Mouse (Mus musculus) bone marrow, adult 2 months (tissue): ENCODE results near the gene Nudt22. TPM values are rescaled to one million over a fixed set of nuclear protein-coding genes. Genes with fewer than 3 reads are reported as not detected.
A peak's percentile ranks its signal among the peaks of the same experiment; 100 is the strongest.

Experiments
- H3K27ac ChIP-seq: fragments of 200-500 bp; 2 replicates; pipeline ENCODE4 v1.5.1; 2012; ENCODE audit warnings: low read depth, mild to moderate bottlenecking, control low read depth, inconsistent platforms, low read length; ENCODE audit not compliant: control insufficient read depth, poor library complexity, insufficient read depth
- H3K4me1 ChIP-seq: fragments of 200-500 bp; 2 replicates; pipeline ENCODE4 v1.6.1; 2011; ENCODE audit warnings: low read length; ENCODE audit not compliant: control insufficient read depth, insufficient read depth
- H3K4me3 ChIP-seq: fragments of 200-500 bp; replicated peaks from 2 replicates; pipeline ENCODE3; 2011; ENCODE audit warnings: mild to moderate bottlenecking, low read depth, low read length, control low read depth; ENCODE audit not compliant: control insufficient read depth
- CTCF ChIP-seq: fragments of 200-500 bp; IDR thresholded peaks from 2 replicates; pipeline ENCODE4 v1.5.1; 2011; ENCODE audit warnings: low read length, control low read depth; ENCODE audit not compliant: control insufficient read depth, insufficient read depth
- POLR2A ChIP-seq: fragments of 200-500 bp; IDR thresholded peaks from 2 replicates; pipeline ENCODE4 v1.6.1; 2011; ENCODE audit warnings: low read depth, mild to moderate bottlenecking, control low read depth, low read length, borderline replicate concordance; ENCODE audit not compliant: control insufficient read depth
- WGBS: fragments of 180-500 bp; shearing (Covaris S2); methylation state at CpG from one replicate; pipeline ENCODE4 v1.1.7; 2018; 5-methylcytosine and 5-hydroxymethylcytosine counted together
- polyA plus RNA-seq: library from polyadenylated mRNA; stranded (reverse); fragments of >200 nt; gene quantifications from 2 replicates; pipeline ENCODE4 v1.2.4, GENCODE M21; 2011; ENCODE audit warnings: low replicate concordance; ENCODE audit not compliant: missing spikeins, insufficient read depth, insufficient read length

Gene Nudt22
- polyA plus RNA-seq, 1 experiment: 20.7 TPM

DNA sequence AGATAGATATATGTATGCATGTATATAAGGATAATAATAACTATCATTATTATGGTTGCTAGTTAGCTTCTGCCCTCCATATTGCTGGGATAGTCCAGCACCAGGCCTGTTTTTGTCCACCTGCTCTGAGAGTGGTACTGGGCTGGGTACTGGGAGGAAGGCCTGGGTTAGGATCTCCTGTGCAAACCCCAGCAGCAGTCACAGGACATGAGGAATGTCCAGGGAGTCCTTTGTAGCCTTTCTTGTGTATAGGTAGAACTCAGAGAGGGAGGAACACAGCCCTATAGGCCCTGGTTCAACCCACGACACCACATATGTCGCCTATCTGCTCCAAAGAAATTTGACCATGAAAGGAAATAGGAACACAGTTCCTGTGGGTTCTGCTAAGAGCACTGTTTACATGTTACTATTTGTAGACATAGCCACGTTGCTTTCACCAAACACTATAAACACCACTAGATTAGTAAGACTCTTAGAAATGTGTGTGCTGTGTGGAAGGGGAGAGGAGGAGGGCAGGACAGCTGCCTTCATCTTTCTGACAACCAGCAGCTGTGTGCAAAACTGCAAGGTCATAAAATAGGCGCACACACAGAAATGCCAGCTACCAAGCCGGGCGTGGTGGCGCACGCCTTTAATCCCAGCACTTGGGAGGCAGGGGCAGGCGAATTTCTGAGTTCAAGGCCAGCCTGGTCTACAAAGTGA, 11.1 kb upstream of the Nudt22 start:
- H3K4me1 ChIP-seq: no peaks in the 10 kb centered on the region
- 84% methylated on average over 9 of the region's 9 CpGs for WGBS
- H3K27ac ChIP-seq: no peak overlapping the region
- H3K4me3 ChIP-seq: no peak overlapping the region
- TF ChIP-seq CTCF: no peak
- TF ChIP-seq POLR2A: no peak

DNA sequence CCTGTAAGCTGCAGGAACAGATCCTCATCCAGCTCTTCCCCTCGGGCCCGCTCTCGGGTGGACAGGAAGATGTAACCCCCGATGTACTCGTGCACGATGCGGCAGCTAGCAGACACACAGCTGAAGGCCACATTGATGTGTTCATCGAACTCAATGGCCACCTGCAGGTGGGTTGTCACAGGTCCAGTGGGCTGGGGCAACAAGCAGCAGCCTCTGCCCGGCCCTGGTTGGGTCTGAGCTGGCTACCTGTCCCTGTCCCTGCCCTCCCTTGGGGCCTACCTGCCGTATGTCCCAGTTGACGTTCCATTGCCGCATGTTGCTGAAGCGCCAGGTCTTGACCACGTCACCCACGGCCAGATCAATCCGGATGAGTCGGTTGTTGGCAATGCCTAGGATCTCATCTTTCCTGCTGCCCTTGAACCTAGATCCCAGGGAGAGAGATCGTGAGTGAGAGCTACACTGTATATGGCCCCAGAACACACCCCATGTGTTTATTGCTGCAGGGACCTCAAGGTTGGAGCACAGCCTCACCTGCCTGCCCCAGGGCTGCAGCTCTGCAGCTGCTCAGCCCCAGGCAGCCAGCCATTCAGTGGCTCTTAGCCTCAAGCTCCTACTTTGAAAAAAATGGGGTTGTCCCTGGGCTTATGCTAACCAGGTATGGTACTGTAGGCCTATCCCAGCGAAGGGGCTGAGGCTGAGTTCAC, 3.6 kb upstream of the Nudt22 start:
- WGBS: 90% methylated on average over 19 of the region's 19 CpGs
- Histone ChIP-seq H3K4me1 (peaks cover 1% of the 10 kb centered on the region; the same call in 1 of the 2 replicates), H3K27ac (no peak overlapping the region), H3K4me3 (no peak overlapping the region)
- TF ChIP-seq POLR2A: no peak
- no peak for TF ChIP-seq CTCF

DNA sequence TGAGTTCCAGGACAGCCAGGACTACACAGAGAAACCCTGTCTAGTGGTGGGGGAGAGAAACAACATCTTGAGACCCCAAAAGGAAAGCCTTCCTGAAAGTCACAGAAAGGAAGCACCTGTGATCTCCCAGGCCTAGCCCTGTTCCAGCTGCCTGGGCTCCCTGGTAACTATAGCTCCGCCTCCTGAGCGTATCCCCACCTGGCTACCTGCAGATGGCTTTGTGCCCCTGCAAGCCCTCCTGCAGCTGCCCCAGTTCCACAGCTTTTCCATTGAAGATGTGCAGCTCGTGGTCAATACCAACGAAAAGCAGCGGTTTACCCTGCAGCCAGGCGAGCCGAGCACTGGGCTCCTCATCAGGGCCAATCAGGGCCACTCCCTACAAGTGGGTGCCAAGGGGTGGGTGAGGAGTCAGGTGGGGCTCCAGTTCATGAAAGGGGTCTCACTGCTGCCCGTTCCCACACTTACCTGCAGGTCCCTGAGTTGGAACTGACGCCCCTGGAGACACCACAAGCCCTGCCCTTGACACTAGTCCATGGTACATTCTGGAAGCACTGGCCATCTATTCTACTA, 1.9 kb upstream of the Nudt22 start:
- 72% methylated on average over 9 of the region's 9 CpGs for WGBS
- no peak overlapping the region for H3K27ac ChIP-seq
- TF ChIP-seq POLR2A (no peak), CTCF (no peak)
- H3K4me3 ChIP-seq: no peak overlapping the region
- H3K4me1 ChIP-seq: peaks cover 3% of the 10 kb centered on the region

DNA sequence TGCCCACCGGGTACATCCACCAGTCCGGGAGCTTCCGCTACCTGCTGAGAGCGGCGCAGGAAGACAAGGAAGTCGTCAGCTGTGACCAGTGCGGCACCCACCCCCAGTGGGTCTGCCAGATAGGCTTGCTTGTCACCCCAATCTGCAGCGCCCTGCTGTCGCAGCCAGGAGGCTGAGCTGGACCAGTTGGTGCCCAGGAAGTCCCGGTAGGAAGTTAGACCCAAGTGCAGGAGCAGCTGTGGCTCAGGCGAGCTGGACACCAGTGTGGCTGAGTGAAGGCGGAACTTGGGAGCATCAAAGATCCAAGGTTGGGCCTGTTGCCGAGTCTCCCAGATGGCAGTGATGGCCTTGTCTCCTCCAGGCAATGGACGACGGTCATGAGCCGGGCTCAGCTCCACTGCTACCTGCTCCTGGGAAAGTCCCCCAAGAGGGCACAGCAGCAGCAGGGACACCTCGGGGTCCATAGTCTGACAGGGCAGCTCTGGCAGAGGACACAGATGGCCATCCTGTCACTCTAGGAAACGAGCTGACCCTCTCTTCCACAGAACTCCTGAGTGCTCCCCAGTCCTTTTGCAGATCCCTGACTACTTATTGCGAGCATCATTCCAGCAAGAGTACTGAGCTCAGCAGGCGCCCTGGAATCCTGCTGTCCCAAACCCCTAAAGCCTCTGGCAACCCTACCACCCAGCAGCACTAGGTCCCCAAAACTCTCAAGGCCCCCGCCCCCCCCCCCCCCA, 494 bp downstream of the Nudt22 start:
- peak overlapping the region; percentile 8 for H3K27ac ChIP-seq
- peak overlapping the region; percentile 67 for H3K4me3 ChIP-seq
- WGBS: 37% methylated on average over 21 of the region's 21 CpGs
- H3K4me1 ChIP-seq: peaks cover 3% of the 10 kb centered on the region
- TF ChIP-seq CTCF: no peak
- peak; percentile 12; the same call in 1 of the 2 replicates for TF ChIP-seq POLR2A

DNA sequence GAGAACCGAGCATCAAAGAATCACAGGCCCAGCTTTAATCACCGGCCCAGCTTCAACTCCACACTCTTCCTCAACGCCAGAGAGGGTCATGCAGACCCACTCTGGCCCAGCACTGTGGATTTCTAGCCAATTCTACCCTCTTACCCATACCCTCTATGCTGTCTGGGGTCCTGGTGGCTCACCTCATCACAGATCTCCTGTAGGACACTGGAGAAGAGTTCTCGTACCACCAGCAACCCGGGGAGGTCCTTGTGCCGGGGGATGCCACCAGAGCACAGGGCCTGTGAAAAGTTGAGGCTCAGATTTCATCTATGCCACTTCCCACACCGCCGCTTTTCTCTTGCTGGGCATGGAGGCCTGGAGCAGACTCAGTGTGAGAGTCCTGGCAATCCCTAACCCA, 1.4 kb downstream of the Nudt22 start:
- H3K4me1 ChIP-seq: peaks cover 3% of the 10 kb centered on the region
- no peak overlapping the region for H3K27ac ChIP-seq
- WGBS: 89% methylated on average over 8 of the region's 8 CpGs
- no peak overlapping the region for H3K4me3 ChIP-seq
- TF ChIP-seq POLR2A (no peak), CTCF (no peak)

DNA sequence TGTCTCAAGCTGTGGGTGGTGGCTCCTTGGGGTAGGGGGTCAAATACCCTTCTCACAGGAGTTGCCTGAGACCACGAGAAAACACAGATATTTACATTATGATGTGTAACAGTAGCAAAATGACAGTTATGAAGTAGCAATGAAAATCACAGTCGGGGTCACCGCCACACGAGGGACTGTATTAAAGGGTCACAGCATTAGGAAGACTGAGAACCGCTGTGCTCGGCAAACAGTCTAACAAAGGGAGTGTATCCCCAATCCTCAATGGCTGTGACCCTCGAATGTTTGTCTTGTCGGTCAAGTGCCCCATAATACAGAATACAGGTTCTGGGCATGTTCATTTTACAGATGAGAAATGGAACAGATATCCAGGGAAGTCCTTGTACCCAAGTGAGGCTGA, 1.9 kb downstream of the Nudt22 start:
- Histone ChIP-seq H3K4me1 (peaks cover 3% of the 10 kb centered on the region), H3K4me3 (no peak overlapping the region), H3K27ac (no peak overlapping the region)
- WGBS: 88% methylated on average over 8 of the region's 8 CpGs
- no peak for TF ChIP-seq POLR2A
- TF ChIP-seq CTCF: no peak

DNA sequence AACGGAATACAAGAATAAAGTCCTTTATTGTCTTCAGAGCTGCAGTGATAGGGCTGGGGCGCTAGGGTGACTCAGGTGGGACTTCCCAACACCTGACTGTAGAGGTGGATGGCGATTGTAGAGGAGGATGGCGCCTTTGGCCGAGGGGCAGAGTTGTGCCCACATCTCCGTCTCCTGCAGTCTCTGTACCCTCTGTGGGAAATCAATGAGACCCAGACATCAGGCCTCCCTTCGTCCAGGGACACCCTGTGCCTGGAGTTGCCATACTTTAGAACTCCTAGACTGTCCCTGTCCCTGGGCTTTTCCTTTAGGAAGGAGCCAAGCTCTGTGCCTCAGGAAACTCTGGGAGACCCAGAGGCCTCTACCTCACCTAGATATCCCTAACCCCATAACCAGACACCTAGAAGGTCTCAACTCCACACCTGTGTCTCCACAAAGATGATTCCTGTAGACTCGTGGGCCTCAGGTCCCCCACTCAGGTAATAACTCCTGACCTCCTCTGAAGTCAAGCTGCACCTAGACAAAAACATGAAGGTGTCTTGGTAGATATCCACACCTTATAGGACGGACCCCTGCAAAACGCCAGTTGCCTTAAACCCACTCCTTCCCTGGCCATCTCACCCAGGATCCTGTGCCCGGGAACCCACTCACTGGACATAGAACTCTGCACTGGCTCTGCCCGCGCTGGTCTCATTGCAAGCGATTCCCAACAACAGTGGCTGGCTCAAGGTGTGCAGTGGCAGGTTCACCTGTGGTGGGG, 2.7 kb downstream of the Nudt22 start:
- Histone ChIP-seq H3K4me1 (peaks cover 3% of the 10 kb centered on the region), H3K27ac (peak overlapping the region; percentile 33), H3K4me3 (peak overlapping the region; percentile 60)
- TF ChIP-seq POLR2A (no peak), CTCF (no peak)
- 69% methylated on average over 14 of the region's 14 CpGs for WGBS
